Mouse (Mus musculus) CH12.LX (cell line): ENCODE measurements around the gene Scamp2. TPM values are rescaled to one million over a fixed set of nuclear protein-coding genes. Genes with fewer than 3 reads are reported as not detected.

ENCODE experiments used
- DNase-seq: peaks from one replicate; pipeline ENCODE4 v3.0.0-alpha.2; 2013; ENCODE audit errors: extremely low read depth
- H3K27ac ChIP-seq: 2 replicates; pipeline ENCODE4 v1.5.1; 2012; ENCODE audit warnings: low read depth, mild to moderate bottlenecking, control low read depth, moderate library complexity; ENCODE audit not compliant: insufficient read depth
- H3K27me3 ChIP-seq: replicated peaks from 2 replicates; pipeline ENCODE3; 2012; ENCODE audit warnings: inconsistent platforms
- H3K36me3 ChIP-seq, 2 experiments: replicated peaks in 1 of 2; 2 replicates each; pipeline versions ENCODE3 to v1.6.1; 2012; ENCODE audit warnings: inconsistent platforms in 1 of 2, low read length in 1 of 2, mild to moderate bottlenecking in 1 of 2, mixed read lengths in 1 of 2, moderate library complexity in 1 of 2; ENCODE audit not compliant: control insufficient read depth in 1 of 2, insufficient read depth in 1 of 2
- H3K4me1 ChIP-seq, 2 experiments: 2 replicates each; pipeline ENCODE4 v1.6.1; 2012; ENCODE audit warnings: inconsistent platforms in 1 of 2, moderate library complexity in 1 of 2; ENCODE audit not compliant: insufficient read depth in 2 of 2, control insufficient read depth in 1 of 2
- H3K4me2 ChIP-seq: 2 replicates; pipeline ENCODE4 v1.6.1; 2012; ENCODE audit warnings: low read depth, mild to moderate bottlenecking, control low read depth; ENCODE audit not compliant: poor library complexity, insufficient read depth, severe bottlenecking
- H3K4me3 ChIP-seq, 3 experiments: fragments of 150-350 bp in 1 of 3; sonication (generic) in 1 of 3; replicated peaks in 1 of 3; 2 replicates each; pipeline versions ENCODE3 to v1.5.1; 2011 to 2012; ENCODE audit warnings: low read depth in 2 of 3, low read length in 2 of 3, mild to moderate bottlenecking in 2 of 3, moderate library complexity in 2 of 3, control low read depth in 1 of 3, improper control_type of control experiment in 1 of 3, inconsistent platforms in 1 of 3, mixed read lengths in 1 of 3; ENCODE audit not compliant: poor library complexity in 1 of 3
- H3K79me2 ChIP-seq: replicated peaks from 2 replicates; pipeline ENCODE4 v1.6.1; 2012; ENCODE audit warnings: mild to moderate bottlenecking, moderate library complexity; ENCODE audit not compliant: control insufficient read depth, poor library complexity, insufficient read depth, severe bottlenecking; ENCODE audit errors: extremely low read depth
- H3K9ac ChIP-seq: 2 replicates; pipeline ENCODE4 v1.6.1; 2012; ENCODE audit warnings: low read depth, mild to moderate bottlenecking, control low read depth, moderate library complexity; ENCODE audit not compliant: insufficient read depth
- H3K9me3 ChIP-seq: replicated peaks from 2 replicates; pipeline ENCODE3; 2012; ENCODE audit warnings: low read length, inconsistent platforms, mixed read lengths
- CHD2 ChIP-seq: IDR thresholded peaks from 2 replicates; pipeline ENCODE4 v1.6.1; 2011; ENCODE audit warnings: low read length, improper control_type of control experiment
- CTCF ChIP-seq, 2 experiments: IDR thresholded peaks in 1 of 2; conservative IDR thresholded peaks in 1 of 2; 2 replicates each; pipeline ENCODE4 v1.5.1; 2011 to 2012; ENCODE audit warnings: low read depth in 2 of 2, low read length in 2 of 2, improper control_type of control experiment in 1 of 2, inconsistent platforms in 1 of 2, mild to moderate bottlenecking in 1 of 2, moderate library complexity in 1 of 2
- E2F4 ChIP-seq: IDR thresholded peaks from 2 replicates; pipeline ENCODE4 v1.6.1; 2011; ENCODE audit warnings: low read depth, low read length, improper control_type of control experiment; ENCODE audit not compliant: insufficient replicate concordance
- ELF1 ChIP-seq: IDR thresholded peaks from 2 replicates; pipeline ENCODE4 v1.6.1; 2014; ENCODE audit warnings: low read depth, mild to moderate bottlenecking, inconsistent platforms, low read length, improper control_type of control experiment
- ETS1 ChIP-seq: conservative IDR thresholded peaks from 2 replicates; pipeline ENCODE4 v1.6.1; 2012; ENCODE audit warnings: low read depth, mild to moderate bottlenecking, inconsistent platforms, low read length, improper control_type of control experiment, moderate library complexity
- GABPA ChIP-seq: IDR thresholded peaks from 2 replicates; pipeline ENCODE4 v1.6.1; 2012; ENCODE audit warnings: low read depth, low read length, improper control_type of control experiment, inconsistent platforms; ENCODE audit not compliant: insufficient replicate concordance
- JUN ChIP-seq: IDR thresholded peaks from 2 replicates; pipeline ENCODE4 v1.6.1; 2011; ENCODE audit warnings: low read depth, mild to moderate bottlenecking, low read length, improper control_type of control experiment, moderate library complexity; ENCODE audit not compliant: insufficient read depth
- JUND ChIP-seq: conservative IDR thresholded peaks from 2 replicates; pipeline ENCODE4 v1.6.1; 2011; ENCODE audit warnings: low read depth, low read length, improper control_type of control experiment
- KAT2A ChIP-seq: IDR thresholded peaks from 2 replicates; pipeline ENCODE4 v1.6.1; 2012; ENCODE audit warnings: low read length, improper control_type of control experiment, inconsistent platforms; ENCODE audit not compliant: insufficient replicate concordance
- MAFK ChIP-seq: IDR thresholded peaks from 2 replicates; pipeline ENCODE4 v1.6.1; 2011; ENCODE audit warnings: low read length, improper control_type of control experiment; ENCODE audit not compliant: insufficient replicate concordance
- MAX ChIP-seq: IDR thresholded peaks from 2 replicates; pipeline ENCODE4 v1.6.1; 2011; ENCODE audit warnings: low read length, improper control_type of control experiment
- MAZ ChIP-seq: IDR thresholded peaks from 2 replicates; pipeline ENCODE4 v1.6.1; 2012; ENCODE audit warnings: low read depth, mild to moderate bottlenecking, inconsistent platforms, low read length, improper control_type of control experiment, moderate library complexity
- MEF2A ChIP-seq: IDR thresholded peaks from 2 replicates; pipeline ENCODE4 v1.6.1; 2014; ENCODE audit warnings: low read depth, mild to moderate bottlenecking, inconsistent platforms, low read length, improper control_type of control experiment, borderline replicate concordance
- MXI1 ChIP-seq: IDR thresholded peaks from 2 replicates; pipeline ENCODE4 v1.6.1; 2011; ENCODE audit warnings: mild to moderate bottlenecking, low read depth, low read length, improper control_type of control experiment
- NRF1 ChIP-seq: IDR thresholded peaks from 2 replicates; pipeline ENCODE4 v1.6.1; 2014; ENCODE audit warnings: low read depth, mild to moderate bottlenecking, inconsistent platforms, low read length, improper control_type of control experiment, moderate library complexity
- POLR2A ChIP-seq: IDR thresholded peaks from 2 replicates; pipeline ENCODE4 v1.6.1; 2011; ENCODE audit warnings: low read depth, mild to moderate bottlenecking, improper control_type of control experiment, low read length
- POLR2AphosphoS2 ChIP-seq: IDR thresholded peaks from 2 replicates; pipeline ENCODE4 v1.6.1; 2011; ENCODE audit warnings: low read depth, low read length, improper control_type of control experiment
- RCOR1 ChIP-seq: conservative IDR thresholded peaks from 2 replicates; pipeline ENCODE4 v1.6.1; 2012; ENCODE audit warnings: low read depth, mild to moderate bottlenecking, inconsistent platforms, low read length, improper control_type of control experiment
- SIN3A ChIP-seq: IDR thresholded peaks from 2 replicates; pipeline ENCODE4 v1.6.1; 2012; ENCODE audit warnings: low read length, improper control_type of control experiment, inconsistent platforms
- SMC3 ChIP-seq: IDR thresholded peaks from 2 replicates; pipeline ENCODE4 v1.6.1; 2011; ENCODE audit warnings: low read depth, low read length, improper control_type of control experiment
- TBP ChIP-seq: conservative IDR thresholded peaks from 2 replicates; pipeline ENCODE4 v1.6.1; 2011; ENCODE audit warnings: low read depth, low read length, improper control_type of control experiment
- TCF12 ChIP-seq: IDR thresholded peaks from 2 replicates; pipeline ENCODE4 v1.6.1; 2014; ENCODE audit warnings: low read depth, mild to moderate bottlenecking, inconsistent platforms, low read length, improper control_type of control experiment
- USF1 ChIP-seq: IDR thresholded peaks from 2 replicates; pipeline ENCODE4 v1.6.1; 2014; ENCODE audit warnings: low read depth, mild to moderate bottlenecking, inconsistent platforms, low read length, improper control_type of control experiment
- USF2 ChIP-seq: conservative IDR thresholded peaks from 2 replicates; pipeline ENCODE4 v1.6.1; 2011; ENCODE audit warnings: low read depth, low read length, improper control_type of control experiment
- ZC3H11A ChIP-seq: IDR thresholded peaks from 2 replicates; pipeline ENCODE4 v1.6.1; 2012; ENCODE audit warnings: low read depth, mild to moderate bottlenecking, inconsistent platforms, low read length, improper control_type of control experiment
- dilution Hi-C: fragments of 300-500 bp; cut with MboI; formaldehyde crosslinking; loops from 2 replicates; pipeline ENCODE4 v1.14.3; 2020; ENCODE audit warnings: low sequenced_read_pairs; ENCODE audit not compliant: extremely low pct_unique_long_range_greater_than_20kb, extremely low pct_ligation_motif_present
- in situ Hi-C: fragments of 300-500 bp; cut with MboI; formaldehyde crosslinking; loops from 3 replicates; pipeline ENCODE4 v1.14.3; 2019; ENCODE audit warnings: low sequenced_read_pairs, low pct_ligation_motif_present, low pct_unique_long_range_greater_than_20kb, mixed read lengths
- polyA plus RNA-seq: library from polyadenylated mRNA; unstranded; fragments of >175 nt; gene quantifications from 2 replicates; pipeline ENCODE4 v1.2.1, GENCODE M21; 2012; ENCODE audit warnings: low read depth; ENCODE audit not compliant: insufficient read length
- total RNA-seq, 2 experiments: library from RNA; depleted of rRNA; stranded (reverse); fragments of 300-350 nt in 1 of 2; fragments of >200 nt in 1 of 2; gene quantifications; 2 replicates each; pipeline ENCODE4 v1.2.3; 2012 to 2014

The Scamp2 gene
- total and polyA plus RNA-seq, 3 experiments = 46.4 to 91.6 (median 52.2) TPM

DNA sequence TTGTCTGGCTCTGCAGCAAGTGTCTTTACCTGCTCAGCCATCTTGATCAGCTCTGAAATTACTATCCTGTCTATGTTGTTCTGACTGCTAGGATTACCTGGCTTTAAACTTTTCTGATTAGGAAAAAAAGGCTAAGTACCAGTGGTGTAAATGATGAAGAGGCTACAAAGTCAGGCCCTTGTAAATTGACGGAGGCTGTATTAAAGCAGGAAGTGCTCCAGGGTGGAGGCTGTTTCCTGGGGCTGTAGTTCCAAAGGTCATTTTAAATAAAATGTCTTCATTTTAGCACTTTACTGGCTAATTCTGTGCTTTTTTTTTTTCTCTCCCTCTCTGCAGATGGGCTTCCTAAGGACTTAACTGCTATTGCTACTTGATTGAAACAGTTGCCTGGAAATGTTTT lies 28.8 kb upstream of the Scamp2 start:
- no peak overlapping the region for H3K27ac ChIP-seq
- H3K4me3 ChIP-seq = no peak overlapping the region
- no peaks in the 10 kb centered on the region for H3K27me3 ChIP-seq
- dilution Hi-C loops (no loop called here), in situ Hi-C loops (no loop called here)
- no peak for TF ChIP-seq MAX
- TF ChIP-seq KAT2A = no peak
- TF ChIP-seq POLR2A = no peak
- no peak for TF ChIP-seq MXI1
- no peak for TF ChIP-seq CHD2
- no peak for TF ChIP-seq CTCF (conservative IDR thresholded peaks at IDR 0.05 in 1 of 2, IDR thresholded peaks at IDR 0.05 in 1 of 2; ENCODE audit: low read depth in 2 of 2, low read length in 2 of 2)
- TF ChIP-seq E2F4 = no peak
- TF ChIP-seq MEF2A = no peak
- TF ChIP-seq USF1 = no peak
- TF ChIP-seq JUN = no peak
- no peak for TF ChIP-seq USF2
- TF ChIP-seq POLR2AphosphoS2 = no peak
- no peak for TF ChIP-seq ETS1
- TF ChIP-seq ZC3H11A = no peak
- TF ChIP-seq TCF12 = no peak
- TF ChIP-seq GABPA = no peak
- no peak for TF ChIP-seq SIN3A
- TF ChIP-seq RCOR1 = no peak
- TF ChIP-seq TBP = no peak
- no peak for TF ChIP-seq MAFK
- TF ChIP-seq, all 38 proteins: peak for 0
- DNase-seq = no peak
- no peaks in the 10 kb centered on the region for H3K9me3 ChIP-seq
- H3K4me2 ChIP-seq = no peak overlapping the region
- H3K36me3 ChIP-seq = peaks cover 37 to 67% of the 10 kb centered on the region in 2 experiments
- peaks cover 0 to 9% of the 10 kb centered on the region in 2 experiments; a peak in 3 of 4 replicates for H3K4me1 ChIP-seq
- peaks cover 22% of the 10 kb centered on the region for H3K79me2 ChIP-seq
- no peak overlapping the region for H3K9ac ChIP-seq

DNA sequence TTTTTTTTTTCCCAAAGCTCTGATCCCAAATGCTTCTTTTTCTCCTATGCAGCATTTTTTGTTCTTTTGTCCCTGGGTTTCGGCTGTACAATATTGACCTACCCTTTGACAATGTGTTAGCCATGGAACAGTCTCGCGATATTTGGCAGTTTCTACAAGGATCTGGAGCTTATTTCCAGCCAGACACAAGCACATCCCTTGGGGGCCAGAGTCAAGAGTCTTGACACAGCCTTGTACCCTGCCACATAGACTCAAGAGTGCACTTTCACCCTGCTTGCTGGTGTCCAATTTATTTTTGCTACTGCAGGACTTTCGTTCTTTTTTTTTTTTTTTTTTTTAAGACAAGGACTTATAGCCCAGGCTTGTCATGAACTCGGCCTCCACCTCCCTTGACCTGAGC lies 24.4 kb upstream of the Scamp2 start:
- H3K9ac ChIP-seq = peak overlapping the region; percentile 55; the same call in 1 of the 2 replicates
- no peak for DNase-seq
- in situ Hi-C loops = no loop called here
- H3K9me3 ChIP-seq = no peaks in the 10 kb centered on the region
- H3K4me3 ChIP-seq = peak overlapping the region; percentile 82 to 95 (median 90)
- peaks cover 7 to 22% of the 10 kb centered on the region in 2 experiments for H3K4me1 ChIP-seq
- TF ChIP-seq POLR2A (no peak), CHD2 (no peak), SMC3 (no peak), MEF2A (no peak), TCF12 (no peak), ELF1 (no peak), NRF1 (no peak), TBP (no peak), JUND (no peak), MAZ (no peak), E2F4 (no peak), RCOR1 (no peak), USF2 (no peak), JUN (no peak), SIN3A (no peak), ETS1 (no peak), GABPA (no peak)
- peaks cover 10% of the 10 kb centered on the region for H3K79me2 ChIP-seq
- H3K4me2 ChIP-seq = no peak overlapping the region
- dilution Hi-C loops = no loop called here
- no peak overlapping the region for H3K27ac ChIP-seq
- peaks cover 37 to 66% of the 10 kb centered on the region in 2 experiments for H3K36me3 ChIP-seq
- no peaks in the 10 kb centered on the region for H3K27me3 ChIP-seq
